Mouse (Mus musculus): ENCODE measurements at regions not wholly inside any gene's neighbourhood (a gene's known extent, or its start where the extent isn't known, plus 50 kb on each side); places are given as distances from the start of the nearest gene placed in this dataset.

- no peak for TF ChIP-seq CTCF (IDR thresholded peaks at IDR 0.05; ENCODE audit: low read depth)
- TF ChIP-seq EP300 (optimal IDR thresholded peaks at IDR 0.05): no peak
Observed at GRCm38 (mm10) chr17:4291418-4291817, 595.4 kb upstream of the Nox3 start.
